Mouse (Mus musculus) embryonic facial prominence, embryonic 14.5 days (tissue): ENCODE measurements at regions not wholly inside any gene's neighbourhood (a gene's known extent, or its start where the extent isn't known, plus 50 kb on each side); places are given as distances from the start of the nearest gene placed in this dataset.

Experiments
- ATAC-seq: fragments of 200-750 bp; cut with Nextera tagmentation; 2 replicates; pipeline ENCODE4 v1.8.0; 2017; ENCODE audit warnings: low read depth, moderate number of reproducible peaks, moderate TSS enrichment
- DNase-seq: peaks from one replicate; pipeline ENCODE4 v3.0.0-alpha.2; 2015; ENCODE audit warnings: low spot score
- H3K27ac ChIP-seq: fragments of 300-500 bp; sonication (generic); replicated peaks from 2 replicates; pipeline ENCODE4 v1.5.1; 2014; ENCODE audit warnings: low read depth, mild to moderate bottlenecking, low read length, moderate library complexity
- H3K27me3 ChIP-seq: fragments of 300-500 bp; sonication (generic); replicated peaks from 2 replicates; pipeline ENCODE4 v1.6.1; 2014; ENCODE audit warnings: low read length; ENCODE audit not compliant: control insufficient read depth, insufficient read depth
- H3K36me3 ChIP-seq: fragments of 300-500 bp; sonication (generic); 2 replicates; pipeline ENCODE4 v1.6.1; 2014; ENCODE audit warnings: low read length, mixed read lengths; ENCODE audit not compliant: control insufficient read depth, insufficient read depth
- H3K4me1 ChIP-seq: fragments of 300-500 bp; sonication (generic); 2 replicates; pipeline ENCODE4 v1.6.1; 2014; ENCODE audit warnings: antibody characterized with exemption, low read length; ENCODE audit not compliant: control insufficient read depth, insufficient read depth
- H3K4me2 ChIP-seq: fragments of 300-500 bp; sonication (generic); 2 replicates; pipeline ENCODE4 v1.6.1; 2014; ENCODE audit warnings: low read depth, mild to moderate bottlenecking, low read length, moderate library complexity, mixed read lengths
- H3K4me3 ChIP-seq: fragments of 300-500 bp; sonication (generic); 2 replicates; pipeline ENCODE4 v1.5.1; 2014; ENCODE audit warnings: low read depth, mild to moderate bottlenecking, low read length
- H3K9ac ChIP-seq: fragments of 300-500 bp; sonication (generic); 2 replicates; pipeline ENCODE4 v1.6.1; 2014; ENCODE audit warnings: low read depth, mild to moderate bottlenecking, low read length, moderate library complexity, mixed read lengths
- H3K9me3 ChIP-seq: fragments of 300-500 bp; sonication (generic); 2 replicates; pipeline ENCODE4 v1.6.1; 2016; ENCODE audit warnings: low read length; ENCODE audit not compliant: control insufficient read depth
- WGBS: fragments of 180-500 bp; shearing (Covaris S2); extraction: QIAGEN DNeasy Blood & Tissue Kit; methylation state at CpG from one replicate; pipeline ENCODE4 v1.1.7; 2014; 5-methylcytosine and 5-hydroxymethylcytosine counted together

DNA sequence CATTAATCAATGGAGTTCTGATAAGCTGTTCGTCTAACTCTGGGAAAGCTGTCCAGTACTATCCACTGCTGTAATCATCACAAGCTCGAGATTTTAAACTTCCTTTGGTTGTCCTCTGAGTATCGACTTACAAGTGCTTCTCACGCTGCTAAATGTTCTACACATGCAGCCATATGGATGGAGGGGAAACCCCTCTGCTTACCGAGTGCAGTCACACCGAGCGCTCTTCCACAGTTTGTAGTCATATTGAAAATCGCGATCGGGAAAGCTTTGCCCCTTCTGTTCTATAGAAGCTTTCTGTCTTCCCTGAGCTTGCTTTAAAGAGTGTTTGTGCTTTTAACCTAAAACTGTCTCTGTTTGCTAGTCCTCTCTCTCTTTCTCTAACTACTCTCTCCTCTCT is 57.8 kb downstream of the Degs1 start:
- 52% methylated on average over 10 of the region's 10 CpGs for WGBS
- H3K27me3 ChIP-seq, result no peaks in the 10 kb centered on the region
- H3K4me1 ChIP-seq, result no peaks in the 10 kb centered on the region; the same call in 1 of the 2 replicates
- H3K27ac ChIP-seq, result no peak overlapping the region
- no peak overlapping the region for H3K9ac ChIP-seq
- no peaks in the 10 kb centered on the region for H3K36me3 ChIP-seq
- DNase-seq, result peak; percentile 13
- H3K4me3 ChIP-seq, result no peak overlapping the region
- H3K4me2 ChIP-seq, result no peak overlapping the region
- no peaks in the 10 kb centered on the region for H3K9me3 ChIP-seq
- no peak for ATAC-seq

DNA sequence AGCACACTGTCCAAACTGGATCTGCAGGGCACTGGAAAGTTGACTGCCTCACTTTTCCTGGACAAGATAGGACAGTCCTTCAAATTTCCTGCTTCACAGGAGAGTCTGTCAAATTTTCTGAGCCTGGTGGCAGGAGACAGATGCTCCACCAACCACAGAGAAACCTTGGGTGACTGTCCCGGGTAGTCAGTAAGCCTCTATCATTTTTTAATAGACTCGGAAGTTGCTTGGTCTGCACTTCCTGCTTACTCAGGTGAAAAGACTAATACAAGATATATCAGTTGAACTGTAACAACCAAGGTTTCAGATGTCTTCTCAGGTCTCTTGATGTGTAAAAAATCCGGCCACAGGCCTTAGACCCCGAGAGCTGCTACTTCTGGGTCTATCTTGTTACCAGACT is 58.8 kb downstream of the Degs1 start:
- Histone ChIP-seq H3K27me3 (no peaks in the 10 kb centered on the region), H3K4me1 (no peaks in the 10 kb centered on the region; the same call in 1 of the 2 replicates), H3K36me3 (no peaks in the 10 kb centered on the region), H3K4me2 (no peak overlapping the region), H3K9ac (no peak overlapping the region), H3K9me3 (no peaks in the 10 kb centered on the region), H3K4me3 (no peak overlapping the region), H3K27ac (no peak overlapping the region)
- DNase-seq (no peak), ATAC-seq (no peak)
- whole genome bisulfite sequencing, result 60% methylated on average over 4 of the region's 4 CpGs
